In the genomic region with DNA sequence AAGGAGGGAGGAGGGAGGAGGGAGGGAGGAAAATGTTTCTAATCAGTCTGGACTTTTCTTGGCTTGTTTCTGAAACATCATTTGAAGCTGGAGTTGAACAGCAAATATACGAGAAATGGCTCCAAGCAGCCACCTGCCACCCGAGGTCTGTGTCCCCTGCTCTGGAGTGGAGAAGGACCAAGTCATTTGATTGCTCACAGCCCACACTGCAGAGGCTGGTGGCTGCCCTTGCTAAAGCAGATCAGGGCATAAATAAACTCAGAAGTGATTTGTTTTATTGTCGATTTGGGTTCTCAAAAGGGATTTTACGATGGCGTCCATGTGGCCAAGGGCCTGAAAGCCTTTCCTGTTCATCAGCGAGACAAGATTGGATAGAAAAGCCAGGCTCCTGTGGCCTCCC, we compare ENCODE assay signal across 32 mouse cellular contexts.
"Had no signal": no experiment of that assay in that cellular context is flagged by ENCODE, and none has a peak within 500 bp of the region (broad histone marks: within the 10 kb centered on the region; RNA-seq: fewer than 3 reads in every experiment).

No protein-coding gene starts in this region.

- H3K9me3 ChIP-seq: limb, embryonic 10.5 days; limb, embryonic 12.5 days; limb, embryonic 13.5 days; limb, embryonic 15.5 days; liver, embryonic 15.5 days; lung, embryonic 15.5 days; midbrain, embryonic 10.5 days; midbrain, embryonic 12.5 days; midbrain, embryonic 13.5 days; midbrain, embryonic 15.5 days had no signal

- DNase-seq: left cerebral cortex, postnatal 4 days; liver; liver, embryonic 13.5 days; liver, postnatal 0 days; lung, adult 18-20 months; lung, adult 2 months; lung, embryonic 14.5 days; lung, postnatal 10 days; lung, postnatal 14 days; lung, postnatal 36 days; lung, postnatal 4 days; midbrain, embryonic 14.5 days had no signal

- H3K36me3 ChIP-seq: limb, embryonic 10.5 days; limb, embryonic 12.5 days; limb, embryonic 13.5 days; limb, embryonic 15.5 days; liver, embryonic 12.5 days; liver, embryonic 13.5 days; liver, embryonic 15.5 days; lung, embryonic 15.5 days; midbrain, embryonic 10.5 days; midbrain, embryonic 12.5 days; midbrain, embryonic 13.5 days; midbrain, embryonic 15.5 days had no signal

- H3K9ac ChIP-seq: limb, embryonic 12.5 days; limb, embryonic 13.5 days; limb, embryonic 15.5 days; liver, embryonic 12.5 days; liver, embryonic 13.5 days; liver, embryonic 14.5 days; liver, embryonic 15.5 days; liver, postnatal 0 days; lung, embryonic 14.5 days; lung, embryonic 15.5 days; midbrain, embryonic 12.5 days; midbrain, embryonic 13.5 days; midbrain, embryonic 15.5 days had no signal

- H3K27me3 ChIP-seq: limb, embryonic 12.5 days; limb, embryonic 13.5 days; limb, embryonic 15.5 days; liver, embryonic 12.5 days; liver, embryonic 13.5 days; liver, embryonic 15.5 days; lung, embryonic 15.5 days; megakaryocyte, embryonic 14.5 days; midbrain, embryonic 12.5 days; midbrain, embryonic 13.5 days; midbrain, embryonic 15.5 days had no signal

- H3K27ac ChIP-seq: left cerebral cortex, adult 2 months; limb, embryonic 10.5 days; limb, embryonic 12.5 days; limb, embryonic 13.5 days; limb, embryonic 15.5 days; liver, embryonic 12.5 days; liver, embryonic 13.5 days; liver, embryonic 14.5 days; liver, embryonic 15.5 days; lung, embryonic 15.5 days; macrophage; midbrain, embryonic 10.5 days; midbrain, embryonic 12.5 days; midbrain, embryonic 13.5 days; midbrain, embryonic 15.5 days had no signal

- ATAC-seq: liver, embryonic 12.5 days; liver, postnatal 0 days; lung, postnatal 0 days; midbrain, embryonic 13.5 days; midbrain, embryonic 15.5 days; midbrain, embryonic 16.5 days had no signal

- H3K4me3 ChIP-seq: left cerebral cortex, adult 2 months; limb, embryonic 10.5 days; limb, embryonic 12.5 days; limb, embryonic 13.5 days; limb, embryonic 15.5 days; liver, embryonic 12.5 days; liver, embryonic 13.5 days; liver, embryonic 15.5 days; lung, embryonic 15.5 days; megakaryocyte, embryonic 14.5 days; midbrain, embryonic 10.5 days; midbrain, embryonic 12.5 days; midbrain, embryonic 13.5 days; midbrain, embryonic 15.5 days; myocyte had no signal

- H3K4me2 ChIP-seq: limb, embryonic 12.5 days; limb, embryonic 13.5 days; limb, embryonic 15.5 days; liver, embryonic 11.5 days; liver, embryonic 12.5 days; liver, embryonic 13.5 days; liver, embryonic 15.5 days; lung, embryonic 14.5 days; lung, embryonic 15.5 days; midbrain, embryonic 11.5 days; midbrain, embryonic 12.5 days; midbrain, embryonic 13.5 days; midbrain, embryonic 15.5 days had no signal

- H3K4me1 ChIP-seq: limb, embryonic 10.5 days; limb, embryonic 12.5 days; limb, embryonic 13.5 days; limb, embryonic 15.5 days; liver, embryonic 12.5 days; liver, embryonic 13.5 days; liver, embryonic 15.5 days; lung, embryonic 15.5 days; megakaryocyte, embryonic 14.5 days; midbrain, embryonic 10.5 days; midbrain, embryonic 12.5 days; midbrain, embryonic 13.5 days; midbrain, embryonic 15.5 days had no signal
